Mouse (Mus musculus) forebrain, embryonic 12.5 days (tissue): Measurements from ENCODE around the gene Me3. TPM values are rescaled to one million over a fixed set of nuclear protein-coding genes. Genes with fewer than 3 reads are reported as not detected.
"Not testable (repeated sequence)": the region's sequence is repeated elsewhere in the genome, so short reads cannot be mapped to it uniquely, and the experiment has no call there.

Experiments used
- ATAC-seq: fragments of 200-750 bp; cut with Nextera tagmentation; 2 replicates; pipeline ENCODE4 v1.8.0; 2017; ENCODE audit warnings: moderate TSS enrichment; ENCODE audit not compliant: low FRiP score
- H3K27ac ChIP-seq: fragments of 300-500 bp; sonication (generic); 2 replicates; pipeline ENCODE4 v1.5.1; 2016; ENCODE audit warnings: mild to moderate bottlenecking
- H3K27me3 ChIP-seq: fragments of 300-500 bp; sonication (generic); 2 replicates; pipeline ENCODE4 v1.6.1; 2016; ENCODE audit warnings: mild to moderate bottlenecking
- H3K36me3 ChIP-seq: fragments of 300-500 bp; sonication (generic); replicated peaks from 2 replicates; pipeline ENCODE4 v1.6.1; 2016; ENCODE audit warnings: mild to moderate bottlenecking
- H3K4me1 ChIP-seq: fragments of 300-500 bp; sonication (generic); 2 replicates; pipeline ENCODE4 v1.6.1; 2016
- H3K4me2 ChIP-seq: fragments of 300-500 bp; sonication (generic); 2 replicates; pipeline ENCODE4 v1.6.1; 2016; ENCODE audit warnings: mild to moderate bottlenecking, moderate library complexity
- H3K4me3 ChIP-seq: fragments of 300-500 bp; sonication (generic); replicated peaks from 2 replicates; pipeline ENCODE4 v1.5.1; 2016; ENCODE audit warnings: mild to moderate bottlenecking
- H3K9ac ChIP-seq: fragments of 300-500 bp; sonication (generic); 2 replicates; pipeline ENCODE4 v1.6.1; 2016; ENCODE audit warnings: mild to moderate bottlenecking
- H3K9me3 ChIP-seq: fragments of 300-500 bp; sonication (generic); 2 replicates; pipeline ENCODE4 v1.6.1; 2016
- WGBS: fragments of 180-500 bp; shearing (Covaris S2); methylation state at CpG from one replicate; pipeline ENCODE4 v1.1.7; 2016; 5-methylcytosine and 5-hydroxymethylcytosine counted together
- polyA plus RNA-seq: library from polyadenylated mRNA; unstranded; fragments of >200 nt; fragmentation: Nextera tagmentation; extraction: Ambion mirVana; gene quantifications from 2 replicates; pipeline ENCODE4 v1.2.1, GENCODE M21; 2016

Gene Me3
- polyA plus RNA-seq, 1 experiment from 2014 or later, result 0.97 TPM

DNA sequence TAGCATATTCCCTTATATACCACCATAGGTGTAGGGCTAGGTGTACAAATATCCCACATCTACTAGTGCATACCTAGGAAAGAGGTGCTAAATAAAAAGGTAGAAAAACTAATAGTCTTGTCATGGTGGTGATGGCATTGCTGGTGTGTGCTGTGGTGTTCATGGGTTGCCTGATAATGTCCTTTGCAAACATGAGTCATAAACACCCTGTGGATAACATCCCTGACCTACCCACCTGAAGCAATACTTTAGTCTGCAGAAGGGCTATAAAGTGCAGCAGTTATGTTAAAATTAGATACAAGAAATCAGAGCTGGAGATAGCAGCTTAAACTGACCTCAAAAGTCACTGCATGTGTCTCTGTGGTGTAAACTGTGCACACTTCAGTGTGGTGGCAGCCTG is 80.9 kb downstream of the Me3 start:
- no peak overlapping the region for H3K4me3 ChIP-seq
- H3K27ac ChIP-seq, result no peak overlapping the region
- H3K9ac ChIP-seq, result no peak overlapping the region
- no peaks in the 10 kb centered on the region for H3K9me3 ChIP-seq
- no peaks in the 10 kb centered on the region for H3K36me3 ChIP-seq
- H3K27me3 ChIP-seq, result no peaks in the 10 kb centered on the region
- no peak for ATAC-seq
- no peak overlapping the region for H3K4me2 ChIP-seq
- H3K4me1 ChIP-seq, result no peaks in the 10 kb centered on the region

DNA sequence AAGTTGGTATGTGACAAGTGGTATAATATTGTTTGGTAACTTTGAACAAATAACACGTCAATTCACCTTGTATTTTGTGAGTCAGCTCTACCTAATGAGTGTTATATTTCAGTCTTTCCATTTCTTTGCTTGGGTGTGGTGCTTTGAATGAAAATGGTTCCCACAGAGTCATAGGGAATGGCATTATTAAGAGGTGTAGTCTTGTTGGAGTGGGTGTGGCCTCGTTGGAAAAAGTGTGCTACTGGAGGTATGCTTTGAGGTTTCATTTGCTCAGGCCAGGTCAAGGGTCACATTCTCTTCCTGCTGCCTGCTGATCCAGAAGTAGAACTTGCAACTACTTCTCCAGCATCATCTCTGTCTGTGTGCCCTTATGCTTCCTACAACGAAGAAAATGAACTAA is 84.0 kb downstream of the Me3 start:
- ATAC-seq, result no peak
- Histone ChIP-seq H3K9me3 (no peaks in the 10 kb centered on the region), H3K9ac (no peak overlapping the region), H3K27ac (no peak overlapping the region), H3K27me3 (no peaks in the 10 kb centered on the region), H3K4me1 (no peaks in the 10 kb centered on the region), H3K4me2 (no peak overlapping the region), H3K4me3 (no peak overlapping the region), H3K36me3 (no peaks in the 10 kb centered on the region)
- WGBS, result 86% methylated on average over 3 of the region's 3 CpGs

DNA sequence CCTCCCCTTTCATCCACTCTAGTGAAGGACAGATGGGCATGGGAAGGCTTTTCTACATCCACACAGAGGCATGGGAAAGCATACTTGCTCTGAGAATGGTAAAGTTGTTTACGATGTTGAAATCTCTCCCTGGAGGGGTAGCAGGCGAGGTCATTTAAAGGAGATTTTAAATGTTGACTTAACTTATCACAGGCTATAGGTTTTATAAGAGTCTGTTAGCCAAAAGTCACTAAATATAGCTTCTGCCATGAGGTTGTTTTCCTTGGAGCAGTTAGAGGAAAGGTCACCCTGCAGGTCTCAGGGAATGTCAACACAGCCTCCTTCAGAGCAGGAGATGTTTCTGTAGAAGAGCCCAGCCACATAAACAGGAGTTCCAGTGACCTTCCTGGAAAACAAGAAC is 85.3 kb downstream of the Me3 start:
- 90% methylated on average over 2 of the region's 2 CpGs for WGBS
- ATAC-seq, result no peak

DNA sequence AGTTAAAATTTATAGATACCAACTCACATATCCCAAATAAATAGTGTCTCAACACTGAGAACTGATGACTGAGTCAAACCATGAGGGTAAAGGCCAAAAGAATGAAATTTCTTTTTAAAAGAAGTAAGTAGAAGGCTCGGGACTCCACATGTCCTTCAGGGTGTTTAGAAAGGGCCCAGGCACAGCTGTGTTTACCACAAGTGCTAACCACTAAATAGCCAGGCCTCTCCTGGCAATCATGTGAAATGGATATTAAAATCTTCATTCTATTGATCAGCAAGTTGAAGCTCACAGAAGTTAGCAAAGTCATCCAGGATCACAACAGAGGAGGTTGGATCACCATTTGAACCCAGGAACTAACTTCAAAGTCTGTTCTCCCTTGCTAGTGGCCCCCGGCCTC is 86.1 kb downstream of the Me3 start:
- no peaks in the 10 kb centered on the region for H3K9me3 ChIP-seq
- no peaks in the 10 kb centered on the region for H3K27me3 ChIP-seq
- 87% methylated on average over 2 of the region's 2 CpGs for WGBS
- no peak overlapping the region for H3K27ac ChIP-seq
- no peak overlapping the region for H3K9ac ChIP-seq
- no peak overlapping the region for H3K4me3 ChIP-seq
- ATAC-seq, result no peak
- no peak overlapping the region for H3K4me2 ChIP-seq
- no peaks in the 10 kb centered on the region for H3K4me1 ChIP-seq
- H3K36me3 ChIP-seq, result no peaks in the 10 kb centered on the region

More for the DNA sequence above, 85.3 kb downstream of the Me3 start:
- H3K4me3 ChIP-seq, result no peak overlapping the region
- H3K4me1 ChIP-seq, result no peaks in the 10 kb centered on the region
- no peak overlapping the region for H3K9ac ChIP-seq
- no peaks in the 10 kb centered on the region for H3K36me3 ChIP-seq
- H3K27me3 ChIP-seq, result no peaks in the 10 kb centered on the region
- H3K4me2 ChIP-seq, result no peak overlapping the region
- H3K27ac ChIP-seq, result no peak overlapping the region
- no peaks in the 10 kb centered on the region for H3K9me3 ChIP-seq

DNA sequence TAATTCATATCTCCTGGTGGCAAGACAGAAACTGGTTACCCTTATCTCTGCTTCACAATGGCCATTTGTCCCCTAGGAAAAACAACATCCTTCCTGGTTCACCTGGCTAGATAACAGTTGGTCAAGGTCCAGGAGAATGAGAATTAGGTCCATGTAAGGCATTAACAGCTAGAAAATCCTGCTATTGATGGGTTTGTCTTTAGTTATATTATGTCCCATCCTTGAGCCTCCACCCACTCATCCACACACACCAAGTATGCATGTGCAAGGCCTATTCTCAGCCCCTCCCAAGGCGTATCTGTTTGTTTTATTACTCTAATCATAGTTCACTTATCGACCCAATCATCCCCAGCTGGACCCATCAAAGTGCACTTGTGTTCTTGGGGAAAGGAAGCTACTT is 88.1 kb downstream of the Me3 start:
- H3K4me2 ChIP-seq, result no peak overlapping the region
- no peak overlapping the region for H3K27ac ChIP-seq
- H3K9me3 ChIP-seq, result no peaks in the 10 kb centered on the region
- WGBS, result 92% methylated on average over 2 of the region's 2 CpGs
- no peaks in the 10 kb centered on the region for H3K4me1 ChIP-seq
- no peaks in the 10 kb centered on the region for H3K36me3 ChIP-seq
- no peak overlapping the region for H3K9ac ChIP-seq
- H3K4me3 ChIP-seq, result no peak overlapping the region
- no peaks in the 10 kb centered on the region for H3K27me3 ChIP-seq
- no peak for ATAC-seq

DNA sequence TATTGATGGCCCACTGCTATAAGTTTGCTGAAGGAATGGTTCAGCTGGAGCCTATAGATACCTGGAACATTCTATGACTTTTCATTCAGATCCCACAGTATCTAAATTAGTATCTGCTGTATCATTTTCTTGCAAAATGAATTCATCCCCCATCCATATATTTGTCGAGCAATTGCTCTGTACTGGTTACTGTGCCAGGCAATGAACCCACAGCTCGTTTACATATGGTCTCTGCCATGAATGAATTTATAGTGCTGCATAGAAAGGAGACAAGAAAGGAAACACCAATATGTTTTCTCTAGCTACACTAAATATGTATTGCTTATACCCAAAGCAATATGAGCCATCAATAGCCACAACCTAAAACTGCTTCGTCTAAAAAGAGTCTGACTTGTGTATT is 94.5 kb downstream of the Me3 start:
- Histone ChIP-seq H3K9ac (no peak overlapping the region), H3K4me1 (no peaks in the 10 kb centered on the region), H3K27me3 (no peaks in the 10 kb centered on the region), H3K4me2 (no peak overlapping the region), H3K27ac (no peak overlapping the region), H3K4me3 (no peak overlapping the region), H3K36me3 (no peaks in the 10 kb centered on the region), H3K9me3 (no peaks in the 10 kb centered on the region)
- ATAC-seq, result no peak
- WGBS, result 81% methylated on average over 3 of the region's 3 CpGs

DNA sequence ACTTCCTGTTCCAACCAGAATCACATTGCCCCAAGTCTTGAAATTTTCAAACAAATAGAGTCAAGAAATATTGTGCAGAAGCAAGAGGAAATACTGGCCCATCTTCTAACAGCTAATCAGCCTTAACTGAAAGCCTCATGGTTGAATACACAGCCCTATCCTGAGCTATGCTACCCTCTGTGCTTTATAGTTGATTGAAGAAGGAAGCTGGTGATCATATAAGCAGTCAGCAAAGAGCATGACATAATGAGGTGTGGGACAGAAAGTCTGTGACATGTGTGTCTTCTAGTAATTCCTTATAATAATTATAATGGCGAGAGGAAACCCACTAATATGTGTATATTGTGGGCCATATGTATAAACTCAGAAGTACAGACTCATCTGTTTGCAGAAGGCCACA is 95.4 kb downstream of the Me3 start:
- H3K27me3 ChIP-seq, result no peaks in the 10 kb centered on the region
- ATAC-seq, result no peak
- H3K4me2 ChIP-seq, result no peak overlapping the region
- 83% methylated on average over 1 of the region's 1 CpGs for WGBS
- H3K4me3 ChIP-seq, result no peak overlapping the region
- H3K9me3 ChIP-seq, result no peaks in the 10 kb centered on the region
- H3K9ac ChIP-seq, result no peak overlapping the region
- H3K36me3 ChIP-seq, result no peaks in the 10 kb centered on the region
- H3K27ac ChIP-seq, result no peak overlapping the region
- H3K4me1 ChIP-seq, result no peaks in the 10 kb centered on the region

DNA sequence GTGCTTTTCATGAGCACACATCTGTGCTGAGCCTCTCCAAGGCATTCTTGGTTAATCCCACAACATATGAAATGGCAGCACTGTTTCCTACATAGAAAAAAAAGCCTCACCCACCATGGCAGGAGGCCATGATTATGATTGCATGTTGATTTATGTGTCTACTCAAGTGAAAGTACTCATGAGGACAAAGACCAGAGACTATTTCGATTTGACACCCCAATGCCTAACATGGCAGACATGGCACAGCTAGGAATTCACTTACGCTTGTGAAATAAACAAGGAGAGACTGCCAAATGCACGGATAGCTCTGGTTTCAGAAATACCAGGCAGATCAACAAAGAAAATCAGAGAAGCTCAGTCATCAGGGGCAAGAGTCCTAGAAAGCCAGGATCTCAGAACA is 96.2 kb downstream of the Me3 start:
- Histone ChIP-seq H3K36me3 (no peaks in the 10 kb centered on the region), H3K27ac (no peak overlapping the region), H3K9me3 (no peaks in the 10 kb centered on the region), H3K4me3 (no peak overlapping the region), H3K9ac (no peak overlapping the region), H3K4me2 (no peak overlapping the region), H3K27me3 (no peaks in the 10 kb centered on the region), H3K4me1 (no peaks in the 10 kb centered on the region)
- 85% methylated on average over 3 of the region's 3 CpGs for WGBS
- no peak for ATAC-seq

DNA sequence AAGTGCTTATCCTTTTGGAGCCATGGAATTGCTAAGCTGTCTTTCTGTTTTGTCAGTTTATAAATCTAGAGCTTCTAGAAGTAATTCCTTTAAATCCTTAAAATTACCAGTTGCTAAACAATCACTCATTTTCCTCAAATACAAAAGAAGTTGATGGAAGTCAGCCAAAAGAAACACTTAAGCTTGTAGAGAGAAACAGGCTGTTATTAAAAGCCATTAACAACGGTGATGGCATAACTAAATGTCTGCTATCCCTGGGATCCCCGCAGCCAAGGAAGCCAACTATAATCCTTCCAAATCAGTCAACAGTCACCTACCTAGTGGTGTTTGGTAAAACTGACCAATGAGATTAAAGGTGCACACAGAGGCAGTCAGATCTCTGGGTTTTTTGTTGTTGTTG is 98.3 kb downstream of the Me3 start:
- 70% methylated on average over 2 of the region's 2 CpGs for WGBS
- Histone ChIP-seq H3K27ac (no peak overlapping the region), H3K27me3 (no peaks in the 10 kb centered on the region), H3K9ac (no peak overlapping the region), H3K4me1 (no peaks in the 10 kb centered on the region), H3K36me3 (no peaks in the 10 kb centered on the region), H3K4me3 (no peak overlapping the region), H3K9me3 (no peaks in the 10 kb centered on the region), H3K4me2 (no peak overlapping the region)
- no peak for ATAC-seq

DNA sequence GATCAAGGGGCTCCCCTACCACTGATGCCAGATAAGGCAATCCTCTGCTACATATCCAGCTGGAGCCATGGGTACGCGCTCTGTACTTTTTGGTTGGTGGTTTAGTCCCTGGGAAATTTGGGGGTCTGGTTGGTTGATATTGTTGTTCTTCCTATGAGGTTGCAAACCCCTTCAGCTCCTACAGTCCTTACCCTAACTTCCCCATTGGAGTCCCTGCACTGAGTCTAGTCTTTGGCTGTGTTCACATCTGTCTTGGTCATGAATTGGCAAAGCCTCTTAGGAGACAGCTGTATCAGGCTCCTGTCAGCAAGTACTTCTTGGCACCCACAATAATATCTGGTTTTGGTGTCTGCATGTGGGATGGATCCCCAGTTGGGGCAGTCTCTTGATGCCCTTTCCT is 98.9 kb downstream of the Me3 start:
- not testable (repeated sequence) for H3K9me3 ChIP-seq, ATAC-seq, H3K4me2 ChIP-seq, H3K4me1 ChIP-seq, H3K4me3 ChIP-seq, H3K27me3 ChIP-seq, H3K27ac ChIP-seq, H3K36me3 ChIP-seq, H3K9ac ChIP-seq
- 95% methylated on average over 2 of the region's 2 CpGs for WGBS

DNA sequence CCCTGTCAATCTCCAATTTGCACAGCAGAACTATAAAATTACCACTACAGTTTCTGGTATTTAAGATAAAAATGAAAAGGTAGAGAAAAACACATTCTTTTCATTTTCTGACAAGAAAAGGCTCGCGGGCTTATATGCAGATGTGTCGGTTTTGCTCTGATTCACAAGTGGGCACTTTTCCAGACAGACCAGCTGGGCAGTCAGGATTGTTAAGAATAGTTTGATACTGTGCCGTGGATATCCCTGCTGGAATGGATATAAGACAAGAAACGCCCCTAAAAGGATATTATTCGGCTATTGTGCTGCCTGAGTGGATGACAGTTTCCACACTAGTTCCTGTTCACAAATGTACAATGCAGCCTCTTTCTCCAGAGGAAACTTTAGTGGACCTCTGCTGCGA is 116.2 kb downstream of the Me3 start:
- H3K4me3 ChIP-seq, result no peak overlapping the region
- no peak for ATAC-seq

DNA sequence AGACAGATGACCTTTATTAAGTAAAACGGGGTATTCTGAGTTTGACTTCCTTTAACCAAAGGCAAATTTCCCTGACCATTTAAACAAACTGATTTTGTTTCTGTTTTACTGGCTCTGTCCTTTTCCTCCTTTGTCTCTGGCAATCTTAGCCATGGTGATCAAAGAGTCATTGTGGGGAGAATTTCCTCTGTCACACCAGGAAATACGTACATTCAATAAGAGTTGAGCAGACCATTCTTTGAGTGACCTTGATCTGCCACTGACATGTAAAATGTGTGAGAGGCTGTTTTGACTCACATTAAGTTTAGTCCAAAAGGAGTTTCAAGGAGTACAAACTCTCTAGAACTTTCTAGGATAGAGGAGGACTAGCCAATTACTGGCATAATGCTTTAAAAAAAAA is 117.0 kb downstream of the Me3 start:
- no peak for ATAC-seq
- H3K4me2 ChIP-seq, result no peak overlapping the region

More for the DNA sequence above, 116.2 kb downstream of the Me3 start:
- H3K9ac ChIP-seq, result no peak overlapping the region
- H3K4me2 ChIP-seq, result no peak overlapping the region
- H3K36me3 ChIP-seq, result no peaks in the 10 kb centered on the region
- no peaks in the 10 kb centered on the region for H3K27me3 ChIP-seq
- 59% methylated on average over 7 of the region's 7 CpGs for WGBS
- peaks cover 6% of the 10 kb centered on the region; the same call in 1 of the 2 replicates for H3K4me1 ChIP-seq
- H3K27ac ChIP-seq, result no peak overlapping the region
- no peaks in the 10 kb centered on the region for H3K9me3 ChIP-seq

DNA sequence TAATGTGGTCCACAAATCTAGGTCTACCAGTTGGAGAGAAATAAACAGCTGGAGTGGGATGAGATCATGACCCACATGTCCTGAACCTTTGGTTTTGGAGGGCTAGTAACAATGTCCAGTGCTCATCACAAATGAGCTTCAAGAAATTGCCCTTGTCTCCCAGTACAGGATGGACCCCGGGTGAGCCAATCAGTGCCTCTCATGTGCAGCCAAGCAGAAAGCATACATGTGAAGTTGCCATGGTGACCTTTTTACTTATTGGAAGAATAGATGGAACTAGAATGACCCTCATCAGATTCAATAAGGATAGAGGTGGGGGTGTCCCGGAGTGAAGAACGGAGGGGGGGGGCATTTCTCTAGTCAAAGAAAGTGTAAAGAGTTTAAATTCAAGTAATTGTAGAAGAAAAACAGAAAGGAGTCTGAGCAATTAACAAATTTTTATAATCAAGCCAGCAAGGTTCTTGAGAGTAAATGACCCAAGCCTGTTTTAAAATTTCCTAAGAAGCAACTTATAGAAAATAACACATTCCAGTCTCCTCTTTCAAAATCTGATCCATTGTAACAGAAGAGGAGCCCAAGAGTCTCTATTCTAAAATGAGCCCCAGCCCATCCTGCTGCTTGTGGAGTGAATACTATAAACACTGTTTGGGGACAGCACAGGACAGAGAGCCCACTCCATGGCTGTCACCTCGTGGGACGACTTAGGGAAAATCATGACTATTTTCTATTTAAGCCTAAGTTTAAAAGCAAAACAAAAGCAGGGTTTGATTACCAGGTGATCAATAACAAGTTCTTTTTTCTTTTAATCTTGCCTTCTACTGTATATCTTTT is 134.7 kb downstream of the Me3 start:
- H3K27me3 ChIP-seq, result no peaks in the 10 kb centered on the region
- H3K36me3 ChIP-seq, result no peaks in the 10 kb centered on the region
- H3K27ac ChIP-seq, result no peak overlapping the region
- no peak overlapping the region for H3K4me3 ChIP-seq
- H3K9me3 ChIP-seq, result no peaks in the 10 kb centered on the region
- H3K4me2 ChIP-seq, result no peak overlapping the region
- H3K9ac ChIP-seq, result no peak overlapping the region
- peaks cover 28% of the 10 kb centered on the region for H3K4me1 ChIP-seq
- ATAC-seq, result peak; percentile 91
- WGBS, result 14% methylated on average over 5 of the region's 5 CpGs

More for the DNA sequence above, 117.0 kb downstream of the Me3 start:
- no peaks in the 10 kb centered on the region for H3K27me3 ChIP-seq
- H3K27ac ChIP-seq, result no peak overlapping the region
- peaks cover 6% of the 10 kb centered on the region; the same call in 1 of the 2 replicates for H3K4me1 ChIP-seq
- no peaks in the 10 kb centered on the region for H3K36me3 ChIP-seq
- no peak overlapping the region for H3K4me3 ChIP-seq
- no peak overlapping the region for H3K9ac ChIP-seq
- H3K9me3 ChIP-seq, result no peaks in the 10 kb centered on the region
- 37% methylated on average over 2 of the region's 2 CpGs for WGBS
